Mouse (Mus musculus): ENCODE measurements around the gene Srsf3. TPM values are rescaled to one million over a fixed set of nuclear protein-coding genes. Genes with fewer than 3 reads are reported as not detected.

The Srsf3 gene
- polyA plus RNA-seq, 1 experiment from 2014 or later, result 593 TPM

- H3K36me3 ChIP-seq (ENCODE audit: control insufficient read depth, insufficient read depth, low read length), result no peaks in the 10 kb centered on the region
- 87% methylated on average over 4 of the region's 4 CpGs for WGBS
- H3K4me2 ChIP-seq (ENCODE audit: low read depth, low read length), result no peak overlapping the region
- no peak overlapping the region for H3K27ac ChIP-seq (ENCODE audit: low read length)
- no peaks in the 10 kb centered on the region for H3K27me3 ChIP-seq (ENCODE audit: control insufficient read depth, insufficient read depth, low read depth, low read length)
- H3K9ac ChIP-seq (ENCODE audit: low read length), result no peak overlapping the region
- H3K4me3 ChIP-seq (ENCODE audit: low read length), result no peak overlapping the region
- no peaks in the 10 kb centered on the region for H3K9me3 ChIP-seq (ENCODE audit: control insufficient read depth, low read length)
- H3K4me1 ChIP-seq (replicated peaks; ENCODE audit: control insufficient read depth, insufficient read depth, low read length), result peaks cover 12% of the 10 kb centered on the region
- no peak for ATAC-seq (ENCODE audit: low read depth)
Measured at GRCm38 (mm10) chr17:29009181-29009580, 23.2 kb upstream of the Srsf3 start.

GRCm38 (mm10) chr17:29014235-29014634 is 18.2 kb upstream of the Srsf3 start:
- Histone ChIP-seq H3K27me3 (ENCODE audit: control insufficient read depth, insufficient read depth, low read depth, low read length) (no peaks in the 10 kb centered on the region), H3K4me3 (ENCODE audit: low read length) (no peak overlapping the region), H3K4me2 (ENCODE audit: low read depth, low read length) (no peak overlapping the region), H3K27ac (ENCODE audit: low read length) (no peak overlapping the region; the same call in 1 of the 2 replicates), H3K9ac (ENCODE audit: low read length) (no peak overlapping the region), H3K4me1 (replicated peaks; ENCODE audit: control insufficient read depth, insufficient read depth, low read length) (peaks cover 3% of the 10 kb centered on the region), H3K9me3 (ENCODE audit: control insufficient read depth, low read length) (no peaks in the 10 kb centered on the region), H3K36me3 (ENCODE audit: control insufficient read depth, insufficient read depth, low read length) (no peaks in the 10 kb centered on the region)
- ATAC-seq (ENCODE audit: low read depth), result peak; percentile 78

GRCm38 (mm10) chr17:29015638-29016037 is 16.8 kb upstream of the Srsf3 start:
- no peak for ATAC-seq (ENCODE audit: low read depth)
- Histone ChIP-seq H3K27ac (ENCODE audit: low read length) (no peak overlapping the region), H3K4me1 (replicated peaks; ENCODE audit: control insufficient read depth, insufficient read depth, low read length) (peaks cover 3% of the 10 kb centered on the region), H3K9me3 (ENCODE audit: control insufficient read depth, low read length) (no peaks in the 10 kb centered on the region), H3K4me2 (ENCODE audit: low read depth, low read length) (no peak overlapping the region), H3K4me3 (ENCODE audit: low read length) (no peak overlapping the region), H3K27me3 (ENCODE audit: control insufficient read depth, insufficient read depth, low read depth, low read length) (no peaks in the 10 kb centered on the region), H3K36me3 (ENCODE audit: control insufficient read depth, insufficient read depth, low read length) (no peaks in the 10 kb centered on the region), H3K9ac (ENCODE audit: low read length) (no peak overlapping the region)
- 28% methylated on average over 2 of the region's 2 CpGs for WGBS

GRCm38 (mm10) chr17:29016705-29017104 is 15.7 kb upstream of the Srsf3 start:
- WGBS, result 74% methylated on average over 4 of the region's 4 CpGs
- Histone ChIP-seq H3K27me3 (ENCODE audit: control insufficient read depth, insufficient read depth, low read depth, low read length) (no peaks in the 10 kb centered on the region), H3K9ac (ENCODE audit: low read length) (no peak overlapping the region), H3K4me3 (ENCODE audit: low read length) (no peak overlapping the region), H3K9me3 (ENCODE audit: control insufficient read depth, low read length) (no peaks in the 10 kb centered on the region), H3K36me3 (ENCODE audit: control insufficient read depth, insufficient read depth, low read length) (no peaks in the 10 kb centered on the region), H3K27ac (ENCODE audit: low read length) (no peak overlapping the region), H3K4me2 (ENCODE audit: low read depth, low read length) (no peak overlapping the region), H3K4me1 (replicated peaks; ENCODE audit: control insufficient read depth, insufficient read depth, low read length) (peaks cover 3% of the 10 kb centered on the region)
- ATAC-seq (ENCODE audit: low read depth), result no peak

GRCm38 (mm10) chr17:29018292-29018984 is 14.0 kb upstream of the Srsf3 start:
- 46% methylated on average over 11 of the region's 11 CpGs for WGBS
- Histone ChIP-seq H3K9me3 (ENCODE audit: control insufficient read depth, low read length) (no peaks in the 10 kb centered on the region), H3K27ac (ENCODE audit: low read length) (no peak overlapping the region), H3K4me2 (ENCODE audit: low read depth, low read length) (no peak overlapping the region), H3K4me3 (ENCODE audit: low read length) (no peak overlapping the region), H3K4me1 (replicated peaks; ENCODE audit: control insufficient read depth, insufficient read depth, low read length) (peaks cover 3% of the 10 kb centered on the region), H3K27me3 (ENCODE audit: control insufficient read depth, insufficient read depth, low read depth, low read length) (no peaks in the 10 kb centered on the region), H3K36me3 (ENCODE audit: control insufficient read depth, insufficient read depth, low read length) (no peaks in the 10 kb centered on the region), H3K9ac (ENCODE audit: low read length) (no peak overlapping the region)
- ATAC-seq (ENCODE audit: low read depth), result no peak

- ATAC-seq (ENCODE audit: low read depth), result no peak
- 55% methylated on average over 7 of the region's 7 CpGs for WGBS
- peaks cover 4% of the 10 kb centered on the region for H3K4me1 ChIP-seq (replicated peaks; ENCODE audit: control insufficient read depth, insufficient read depth, low read length)
- no peak overlapping the region for H3K4me2 ChIP-seq (ENCODE audit: low read depth, low read length)
- no peak overlapping the region for H3K9ac ChIP-seq (ENCODE audit: low read length)
- no peak overlapping the region for H3K4me3 ChIP-seq (ENCODE audit: low read length)
- H3K27ac ChIP-seq (ENCODE audit: low read length), result no peak overlapping the region
- H3K27me3 ChIP-seq (ENCODE audit: control insufficient read depth, insufficient read depth, low read depth, low read length), result no peaks in the 10 kb centered on the region
- H3K36me3 ChIP-seq (ENCODE audit: control insufficient read depth, insufficient read depth, low read length), result no peaks in the 10 kb centered on the region
- no peaks in the 10 kb centered on the region for H3K9me3 ChIP-seq (ENCODE audit: control insufficient read depth, low read length)
Measured at GRCm38 (mm10) chr17:29019391-29019790, 13.0 kb upstream of the Srsf3 start.

- ATAC-seq (ENCODE audit: low read depth), result 0 out of 2 replicates have a peak, but pooled peaks have one; percentile 53
- Histone ChIP-seq H3K4me2 (ENCODE audit: low read depth, low read length) (no peak overlapping the region), H3K9me3 (ENCODE audit: control insufficient read depth, low read length) (no peaks in the 10 kb centered on the region), H3K36me3 (ENCODE audit: control insufficient read depth, insufficient read depth, low read length) (no peaks in the 10 kb centered on the region), H3K27me3 (ENCODE audit: control insufficient read depth, insufficient read depth, low read depth, low read length) (no peaks in the 10 kb centered on the region), H3K4me3 (ENCODE audit: low read length) (no peak overlapping the region), H3K9ac (ENCODE audit: low read length) (no peak overlapping the region), H3K27ac (ENCODE audit: low read length) (no peak overlapping the region), H3K4me1 (replicated peaks; ENCODE audit: control insufficient read depth, insufficient read depth, low read length) (peaks cover 14% of the 10 kb centered on the region)
Measured at GRCm38 (mm10) chr17:29020444-29020843, 12.0 kb upstream of the Srsf3 start.

GRCm38 (mm10) chr17:29022230-29022819 is 10.1 kb upstream of the Srsf3 start:
- H3K9ac ChIP-seq (ENCODE audit: low read length), result no peak overlapping the region
- ATAC-seq (ENCODE audit: low read depth), result no peak
- no peak overlapping the region for H3K4me2 ChIP-seq (ENCODE audit: low read depth, low read length)
- no peaks in the 10 kb centered on the region for H3K9me3 ChIP-seq (ENCODE audit: control insufficient read depth, low read length)
- H3K36me3 ChIP-seq (ENCODE audit: control insufficient read depth, insufficient read depth, low read length), result no peaks in the 10 kb centered on the region
- peaks cover 29% of the 10 kb centered on the region for H3K4me1 ChIP-seq (replicated peaks; ENCODE audit: control insufficient read depth, insufficient read depth, low read length)
- H3K4me3 ChIP-seq (ENCODE audit: low read length), result no peak overlapping the region
- 25% methylated on average over 15 of the region's 15 CpGs for WGBS
- H3K27me3 ChIP-seq (ENCODE audit: control insufficient read depth, insufficient read depth, low read depth, low read length), result no peaks in the 10 kb centered on the region
- H3K27ac ChIP-seq (ENCODE audit: low read length), result no peak overlapping the region

GRCm38 (mm10) chr17:29023346-29023745 is 9.1 kb upstream of the Srsf3 start:
- 85% methylated on average over 6 of the region's 6 CpGs for WGBS

More at GRCm38 (mm10) chr17:29023346-29023745, 9.1 kb upstream of the Srsf3 start:
- Histone ChIP-seq H3K4me2 (ENCODE audit: low read depth, low read length) (no peak overlapping the region), H3K4me1 (replicated peaks; ENCODE audit: control insufficient read depth, insufficient read depth, low read length) (peaks cover 30% of the 10 kb centered on the region), H3K27ac (ENCODE audit: low read length) (no peak overlapping the region), H3K4me3 (ENCODE audit: low read length) (no peak overlapping the region), H3K9me3 (ENCODE audit: control insufficient read depth, low read length) (no peaks in the 10 kb centered on the region), H3K36me3 (ENCODE audit: control insufficient read depth, insufficient read depth, low read length) (no peaks in the 10 kb centered on the region), H3K27me3 (ENCODE audit: control insufficient read depth, insufficient read depth, low read depth, low read length) (no peaks in the 10 kb centered on the region), H3K9ac (ENCODE audit: low read length) (no peak overlapping the region)
- no peak for ATAC-seq (ENCODE audit: low read depth)

All from lung, embryonic 16.5 days (tissue).